Mouse (Mus musculus) testis, adult 2 months (tissue): ENCODE results near the gene Rab37.

Experiments used
- CTCF ChIP-seq: fragments of 200-500 bp; IDR thresholded peaks from 2 replicates; pipeline ENCODE4 v1.5.1; 2012; ENCODE audit warnings: low read depth, mild to moderate bottlenecking, inconsistent platforms, low read length, moderate library complexity; ENCODE audit not compliant: control insufficient read depth, insufficient read depth, insufficient replicate concordance
- POLR2A ChIP-seq: fragments of 200-500 bp; IDR thresholded peaks from 2 replicates; pipeline ENCODE4 v1.6.1; 2012; ENCODE audit warnings: low read depth, mild to moderate bottlenecking, inconsistent platforms, low read length, moderate library complexity; ENCODE audit not compliant: control insufficient read depth

DNA sequence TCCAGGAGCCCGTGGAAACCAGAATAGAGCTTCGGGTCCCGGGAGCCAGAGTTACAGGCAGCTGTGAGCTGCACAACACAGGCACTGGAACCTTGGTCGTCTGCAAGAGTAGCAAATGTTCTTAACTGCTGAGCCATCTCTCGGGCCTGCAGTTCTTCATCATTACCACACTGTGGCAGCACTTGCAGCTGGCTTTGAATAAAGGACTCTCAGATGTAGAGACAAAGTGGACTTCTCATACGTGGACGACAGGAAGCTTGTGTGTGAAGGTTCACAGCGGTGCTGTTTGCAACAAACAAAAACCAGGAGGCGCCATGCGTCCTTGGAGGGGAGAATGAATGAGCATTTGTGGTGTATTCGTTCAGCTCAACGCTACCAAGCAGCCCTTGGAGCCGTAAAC lies 10.3 kb upstream of the Rab37 start:
- TF ChIP-seq CTCF = peak; percentile 50; the same call in 1 of the 2 replicates
- TF ChIP-seq POLR2A = no peak
